Mouse (Mus musculus) natural killer cell, adult 2 months (primary cell): ENCODE data around the gene Fen1.

Source experiments
- DNase-seq, 2 experiments: peaks; one replicate each; pipeline ENCODE4 v3.0.0; 2022; ENCODE audit warnings: low spot score in 2 of 2

Gene Fen1

GRCm38 (mm10) chr19:10216101-10216500, 12.1 kb upstream of the Fen1 start:
- no peak for DNase-seq

GRCm38 (mm10) chr19:10213796-10214471, 10.0 kb upstream of the Fen1 start:
- DNase-seq, result no peak

- no peak for DNase-seq
These were observed 6.9 kb upstream of the Fen1 start for GRCm38 (mm10) chr19:10210885-10211284.

GRCm38 (mm10) chr19:10208851-10209250, 4.9 kb upstream of the Fen1 start:
- no peak for DNase-seq

- DNase-seq, result no peak
These were observed 1.1 kb upstream of the Fen1 start for GRCm38 (mm10) chr19:10205051-10205450.

GRCm38 (mm10) chr19:10204616-10205001, 640 bp upstream of the Fen1 start:
- peak; percentile 63 for DNase-seq

GRCm38 (mm10) chr19:10203146-10203847, 672 bp downstream of the Fen1 start:
- DNase-seq, result peak in 1 of 2 experiments; percentile 8

GRCm38 (mm10) chr19:10198723-10199122, 5.2 kb downstream of the Fen1 start:
- peak; percentile 63 to 76 for DNase-seq

GRCm38 (mm10) chr19:10198286-10198685, 5.7 kb downstream of the Fen1 start:
- no peak for DNase-seq

GRCm38 (mm10) chr19:10197130-10197529, 6.8 kb downstream of the Fen1 start:
- no peak for DNase-seq

GRCm38 (mm10) chr19:10195252-10195651, 8.7 kb downstream of the Fen1 start:
- no peak for DNase-seq

- DNase-seq, result no peak
These were observed 9.6 kb downstream of the Fen1 start for GRCm38 (mm10) chr19:10194337-10194736.

GRCm38 (mm10) chr19:10191326-10191725, 12.6 kb downstream of the Fen1 start:
- DNase-seq, result no peak

GRCm38 (mm10) chr19:10190796-10191195, 13.2 kb downstream of the Fen1 start:
- DNase-seq, result peak; percentile 33 to 51

- DNase-seq, result no peak
These were observed 14.0 kb downstream of the Fen1 start for GRCm38 (mm10) chr19:10189940-10190339.

GRCm38 (mm10) chr19:10189022-10189421, 14.9 kb downstream of the Fen1 start:
- DNase-seq, result no peak

GRCm38 (mm10) chr19:10188281-10188811, 15.6 kb downstream of the Fen1 start:
- no peak for DNase-seq

GRCm38 (mm10) chr19:10186569-10186968, 17.4 kb downstream of the Fen1 start:
- no peak for DNase-seq

- DNase-seq, result no peak
These were observed 18.1 kb downstream of the Fen1 start for GRCm38 (mm10) chr19:10185876-10186275.

GRCm38 (mm10) chr19:10184096-10184495, 19.9 kb downstream of the Fen1 start:
- no peak for DNase-seq

- no peak for DNase-seq
These were observed 20.5 kb downstream of the Fen1 start for GRCm38 (mm10) chr19:10183299-10183983.

- peak; percentile 46 to 71 for DNase-seq
These were observed 21.2 kb downstream of the Fen1 start, which contains the start of gene Fads1 for GRCm38 (mm10) chr19:10182670-10183298. Gene Fads1 (plus strand): TSS chr19:10182888.
